Mouse (Mus musculus): ENCODE measurements at regions not wholly inside any gene's neighbourhood (a gene's known extent, or its start where the extent isn't known, plus 50 kb on each side); places are given as distances from the start of the nearest gene placed in this dataset.

DNA sequence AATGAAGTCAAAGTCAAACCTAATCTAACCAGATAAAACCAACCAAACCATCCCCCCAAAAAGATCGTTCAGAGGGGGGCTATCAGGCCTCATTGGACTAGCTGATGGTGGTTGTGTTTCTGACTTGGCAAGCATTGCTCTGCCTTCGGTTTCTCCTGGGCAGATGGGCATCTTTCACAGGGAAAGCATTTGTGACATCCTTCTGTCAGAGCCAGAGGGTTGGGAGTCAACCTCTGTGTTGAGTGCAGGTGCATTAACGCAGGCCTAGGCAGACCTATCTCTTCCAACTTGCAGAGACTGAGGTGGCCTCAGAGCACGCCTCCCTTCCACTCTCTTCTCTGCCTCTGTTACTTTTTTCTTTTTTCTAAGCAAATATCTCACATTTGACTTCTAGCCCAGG lies 178.5 kb upstream of the N4bp1 start:
- no peak for DNase-seq (ENCODE audit: low spot score in 2 of 2)
- intact Hi-C loops (cut with DNase I) = no loop called here

DNA sequence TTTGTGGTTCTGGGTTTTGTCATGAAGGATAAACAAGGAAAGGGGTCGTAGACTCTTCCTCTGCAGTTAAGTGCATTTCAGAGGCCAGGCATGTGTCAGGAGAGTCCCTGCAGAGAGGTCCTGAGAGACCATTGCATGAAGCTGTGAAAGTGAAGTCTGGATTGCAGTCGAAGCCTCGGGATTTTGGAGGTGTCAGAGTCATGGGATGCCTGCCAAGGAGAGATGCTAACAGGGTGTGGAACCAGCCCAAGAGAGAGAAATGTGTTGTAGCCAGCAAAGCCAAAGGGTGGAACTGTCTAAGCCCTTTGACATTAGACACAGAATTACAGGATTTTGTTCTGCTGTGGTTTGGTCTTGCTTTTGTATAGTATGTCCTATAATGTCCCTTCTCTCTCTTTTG lies 164.7 kb upstream of the N4bp1 start:
- no peak for DNase-seq (ENCODE audit: low spot score in 2 of 2)
- intact Hi-C loops (cut with DNase I) = no loop called here

DNA sequence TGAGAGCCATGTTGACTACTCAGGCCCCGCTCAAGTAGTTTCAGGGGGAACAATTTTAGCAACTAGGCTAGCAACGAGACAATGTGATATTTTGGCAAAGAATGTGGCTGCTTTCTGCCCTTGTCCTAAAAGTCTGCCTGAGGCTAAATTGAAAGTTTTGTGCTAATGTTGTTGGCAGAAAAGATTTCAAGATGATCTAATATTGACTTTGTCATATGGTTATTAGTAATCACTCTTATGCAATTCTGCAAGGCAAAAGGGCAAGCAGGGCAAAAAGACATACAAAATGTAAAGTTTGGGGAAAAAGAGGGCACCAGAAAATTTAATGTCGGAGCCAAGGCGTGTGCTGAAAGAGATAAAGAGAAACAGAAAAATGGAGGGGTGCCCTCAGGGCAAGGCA lies 164.1 kb upstream of the N4bp1 start:
- intact Hi-C loops (cut with DNase I) = no loop called here
- DNase-seq (ENCODE audit: low spot score in 2 of 2) = no peak

DNA sequence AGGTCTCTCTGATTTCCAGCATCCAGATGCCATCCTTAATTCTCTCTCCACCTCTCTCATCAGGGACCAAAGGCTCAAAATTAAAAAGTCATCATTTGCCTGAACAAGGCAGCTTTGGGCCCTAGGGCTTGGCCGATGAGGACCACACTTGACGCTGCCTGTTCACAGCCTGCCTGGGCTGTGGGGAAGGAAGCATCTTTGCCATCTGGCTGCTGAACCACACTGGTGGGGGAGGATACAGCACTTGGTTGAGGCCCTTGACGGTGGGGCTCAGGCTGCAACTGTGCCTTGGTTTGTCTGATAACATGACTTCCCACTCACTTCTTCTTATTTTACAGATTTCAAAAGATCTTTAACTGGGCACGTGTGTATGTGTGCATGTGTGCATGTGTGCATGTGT lies 161.5 kb upstream of the N4bp1 start:
- intact Hi-C loops (cut with DNase I) = no loop called here
- DNase-seq (ENCODE audit: low spot score in 2 of 2) = no peak

DNA sequence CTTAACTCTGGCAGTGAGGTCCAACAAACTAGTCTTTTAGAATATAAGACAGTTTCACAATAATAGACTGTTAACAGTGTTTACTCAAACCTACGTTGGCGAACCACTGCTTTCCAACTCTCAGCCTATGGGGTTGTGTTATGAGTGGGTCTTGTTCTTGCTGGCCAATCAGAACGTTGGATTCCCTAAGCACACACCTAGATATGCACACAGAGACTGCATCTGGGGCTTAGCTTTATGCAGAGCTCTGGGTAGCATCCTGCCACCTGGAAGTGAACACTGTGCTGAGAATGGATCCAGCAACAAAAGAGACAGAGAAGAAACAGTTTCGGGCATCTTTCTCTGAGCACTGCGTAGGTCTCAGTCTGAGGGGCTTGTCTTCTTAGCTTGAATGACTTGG lies 158.0 kb upstream of the N4bp1 start:
- DNase-seq (ENCODE audit: low spot score in 2 of 2) = no peak
- intact Hi-C loops (cut with DNase I) = no loop called here

DNA sequence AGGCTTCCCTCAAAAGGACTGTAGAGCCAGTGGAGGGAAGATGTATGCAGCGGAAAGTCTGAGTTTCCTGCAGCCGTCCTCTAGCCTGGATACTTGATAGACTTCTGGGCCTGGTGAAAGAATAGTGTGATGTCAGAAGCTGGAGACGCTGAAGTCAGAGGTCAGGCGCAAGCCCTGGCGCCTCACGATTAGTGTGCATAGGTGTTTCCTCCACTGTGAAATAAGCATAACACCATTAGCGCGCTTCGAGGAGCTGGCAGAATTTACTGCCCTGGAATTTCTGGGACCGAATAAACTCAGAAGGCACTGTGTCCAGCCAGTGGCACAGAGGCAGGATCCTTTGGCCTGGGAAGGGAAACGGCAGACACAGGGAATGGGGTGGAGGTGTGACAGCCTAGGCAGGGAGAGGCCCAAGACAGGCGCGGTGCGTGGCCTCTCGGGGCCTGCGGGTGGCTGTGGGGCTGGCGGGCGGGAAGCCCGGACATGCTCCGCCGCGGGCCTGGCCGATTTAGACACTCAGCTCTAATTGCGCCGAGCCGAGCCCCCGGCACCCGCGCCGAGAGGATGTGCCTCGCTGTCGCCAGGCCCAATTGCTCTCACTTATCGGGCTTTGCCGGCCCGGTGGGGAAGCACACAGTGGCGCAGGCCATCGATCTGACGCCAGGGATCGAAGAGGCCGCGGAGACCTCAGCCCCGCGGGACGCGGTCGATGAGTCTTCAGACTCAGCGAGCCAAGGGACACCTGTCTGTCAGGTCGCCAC lies 152.7 kb upstream of the N4bp1 start:
- intact Hi-C loops (cut with DNase I) = no loop called here
- DNase-seq (ENCODE audit: low spot score in 2 of 2) = no peak

DNA sequence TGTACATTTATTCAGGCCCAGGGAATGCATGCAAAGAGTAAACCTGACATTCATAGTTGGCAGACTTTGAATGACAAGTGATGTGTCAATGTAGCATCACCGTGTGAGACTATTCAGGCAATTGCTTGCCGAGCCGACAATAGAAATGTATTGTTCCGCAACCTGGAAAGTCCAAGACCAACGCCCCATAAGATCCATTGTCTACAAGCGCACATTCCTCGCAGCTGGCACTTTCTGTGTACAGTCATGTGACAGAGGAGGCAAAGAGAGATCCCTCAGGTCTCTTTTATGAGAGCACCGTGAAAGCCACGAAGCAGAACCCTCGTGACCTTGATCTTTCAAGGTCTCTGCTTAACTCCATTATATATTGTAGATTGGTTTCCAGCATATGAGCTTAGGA lies 150.9 kb upstream of the N4bp1 start:
- DNase-seq (ENCODE audit: low spot score in 2 of 2) = no peak
- intact Hi-C loops (cut with DNase I) = no loop called here

DNA sequence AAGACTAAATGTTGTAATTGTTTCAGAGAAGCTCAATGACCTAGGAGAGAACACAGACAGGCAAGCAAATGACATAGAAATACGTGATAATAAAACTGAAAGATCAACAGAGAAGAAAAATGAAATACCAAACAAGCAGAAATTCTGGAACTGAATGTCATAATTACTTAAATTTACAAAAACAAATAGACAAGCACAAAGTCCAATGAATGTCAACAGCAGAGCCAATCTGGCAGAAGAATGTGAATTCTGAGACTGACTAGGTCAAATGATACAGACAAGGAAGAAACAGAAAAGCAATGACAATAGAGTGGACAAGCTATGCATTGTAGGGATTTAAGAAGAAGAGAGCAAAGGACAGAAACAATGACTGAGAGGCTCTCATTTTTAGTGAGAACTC lies 143.1 kb upstream of the N4bp1 start:
- intact Hi-C loops (cut with DNase I) = no loop called here
- DNase-seq (ENCODE audit: low spot score in 2 of 2) = no peak

DNA sequence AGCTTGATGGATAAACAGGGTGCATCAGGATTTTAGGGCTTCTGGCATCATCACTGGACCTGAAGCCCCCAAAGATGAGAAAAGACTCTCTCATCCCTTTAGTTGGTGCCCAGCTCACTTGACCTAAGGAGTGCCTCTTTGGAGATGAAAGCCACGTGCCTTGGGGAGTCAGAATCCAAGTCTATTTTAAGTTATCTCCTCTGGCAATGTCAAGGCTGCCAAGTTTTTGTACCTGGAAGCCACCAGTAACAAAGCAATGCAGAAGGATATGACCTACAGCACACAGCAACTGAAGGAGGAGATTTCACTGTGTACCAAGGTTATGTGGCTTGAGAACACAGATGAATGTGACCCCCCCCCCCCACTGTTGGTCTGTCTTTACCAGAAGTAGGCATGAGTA lies 140.9 kb upstream of the N4bp1 start:
- no peak for DNase-seq (ENCODE audit: low spot score in 2 of 2)
- intact Hi-C loops (cut with DNase I) = no loop called here

DNA sequence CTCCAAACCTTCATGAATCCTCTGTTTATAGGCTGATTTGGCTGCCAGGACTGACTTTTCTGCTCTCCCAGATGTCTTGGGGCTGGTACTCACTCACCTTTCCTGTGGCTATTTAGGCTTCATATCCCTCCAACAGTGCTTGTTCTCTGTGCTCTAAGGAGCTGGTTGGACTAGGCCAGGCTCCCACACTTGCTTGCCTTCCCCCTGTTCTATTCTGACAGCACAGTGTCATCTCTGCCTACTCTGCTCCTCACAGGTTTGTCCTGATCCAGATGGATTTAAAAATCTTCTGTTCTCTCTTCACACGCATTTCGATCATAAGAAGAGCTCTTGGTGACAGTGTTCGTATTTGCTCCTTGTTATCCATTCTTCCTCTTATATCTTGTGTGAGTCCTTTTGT lies 134.7 kb upstream of the N4bp1 start:
- intact Hi-C loops (cut with DNase I) = no loop called here
- DNase-seq (ENCODE audit: low spot score in 2 of 2) = no peak

DNA sequence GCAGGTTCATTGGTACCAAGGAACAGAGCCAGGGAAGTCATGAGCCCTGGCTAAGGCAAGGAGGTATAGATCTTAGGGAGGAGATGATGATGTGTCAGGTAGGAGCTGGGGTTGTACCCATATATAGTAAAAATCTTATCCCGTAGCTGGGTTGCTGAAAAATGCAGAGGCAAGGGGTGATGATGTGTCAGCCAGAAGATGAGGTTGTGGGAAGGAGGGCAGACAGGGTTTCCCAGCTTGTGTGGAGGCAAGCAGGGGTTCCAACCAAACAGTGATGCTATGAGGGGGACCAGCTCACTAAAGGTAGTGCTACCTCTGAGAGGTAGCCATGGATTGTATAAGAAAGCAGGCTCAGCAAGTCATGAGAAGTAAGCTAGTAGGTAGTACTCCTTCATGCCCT lies 90.5 kb upstream of the N4bp1 start:
- intact Hi-C loops (cut with DNase I) = no loop called here
- DNase-seq (ENCODE audit: low spot score in 2 of 2) = no peak

DNA sequence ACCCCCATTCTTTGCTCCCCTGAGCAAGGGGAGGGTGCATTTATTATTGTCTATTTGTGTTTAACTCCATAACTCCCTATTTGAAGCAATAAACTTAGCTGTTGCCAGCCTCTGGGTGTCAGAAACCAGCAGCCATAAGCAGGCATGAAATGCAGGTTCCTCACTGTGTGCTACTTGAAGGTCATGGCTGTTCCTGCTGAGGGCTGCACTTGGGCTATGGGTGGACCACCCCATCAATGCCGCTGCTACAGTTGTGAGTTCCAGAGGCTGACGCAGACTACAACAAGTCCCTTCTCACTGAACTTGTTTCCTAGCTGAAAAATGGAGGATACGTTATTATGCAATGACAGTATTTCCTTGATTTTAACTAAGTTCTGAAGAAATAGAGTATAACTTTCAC lies 86.7 kb upstream of the N4bp1 start:
- DNase-seq (ENCODE audit: low spot score in 2 of 2) = no peak
- intact Hi-C loops (cut with DNase I) = no loop called here

DNA sequence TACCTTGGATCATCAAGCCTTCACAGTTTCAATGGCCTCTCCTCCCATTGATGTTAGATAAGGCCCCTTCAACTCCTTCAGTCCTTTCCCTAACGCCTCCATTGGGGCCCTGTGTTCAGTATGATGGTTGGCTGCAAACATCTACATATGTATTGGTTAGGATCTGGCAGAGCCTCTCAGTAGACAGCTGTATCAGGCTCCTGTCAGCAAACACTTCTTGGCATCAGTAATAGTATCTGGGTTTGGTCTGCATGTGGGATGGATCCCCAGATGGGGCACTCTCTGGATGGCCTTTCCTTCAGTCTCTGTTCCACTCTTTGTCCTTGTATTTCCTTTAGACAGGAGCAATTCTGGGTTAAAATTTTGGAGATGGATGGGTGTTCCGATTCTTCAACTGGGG lies 84.0 kb upstream of the N4bp1 start:
- DNase-seq (ENCODE audit: low spot score in 2 of 2) = no peak
- intact Hi-C loops (cut with DNase I) = no loop called here

DNA sequence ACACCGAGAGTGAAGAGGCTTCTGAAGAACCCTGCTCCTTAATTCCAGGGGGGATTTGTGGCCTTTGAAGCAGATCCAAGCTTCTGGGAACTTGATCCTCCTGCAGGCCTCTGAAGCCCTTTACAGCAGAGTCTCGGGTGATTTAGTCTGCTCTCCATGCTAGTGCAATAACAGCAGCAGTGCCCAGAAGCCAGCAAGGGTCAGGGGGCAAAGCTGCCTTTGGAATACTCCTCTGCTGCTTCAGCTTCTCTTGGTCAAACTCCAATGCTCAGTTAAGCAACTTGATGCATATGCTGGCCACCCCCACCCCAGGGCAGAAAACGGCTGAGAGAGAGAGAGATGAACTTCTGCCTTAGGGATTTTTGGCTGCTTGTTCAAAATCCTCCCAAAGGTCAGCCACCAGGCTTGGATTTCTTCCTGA lies 82.8 kb upstream of the N4bp1 start:
- intact Hi-C loops (cut with DNase I) = no loop called here
- no peak for DNase-seq (ENCODE audit: low spot score in 2 of 2)

DNA sequence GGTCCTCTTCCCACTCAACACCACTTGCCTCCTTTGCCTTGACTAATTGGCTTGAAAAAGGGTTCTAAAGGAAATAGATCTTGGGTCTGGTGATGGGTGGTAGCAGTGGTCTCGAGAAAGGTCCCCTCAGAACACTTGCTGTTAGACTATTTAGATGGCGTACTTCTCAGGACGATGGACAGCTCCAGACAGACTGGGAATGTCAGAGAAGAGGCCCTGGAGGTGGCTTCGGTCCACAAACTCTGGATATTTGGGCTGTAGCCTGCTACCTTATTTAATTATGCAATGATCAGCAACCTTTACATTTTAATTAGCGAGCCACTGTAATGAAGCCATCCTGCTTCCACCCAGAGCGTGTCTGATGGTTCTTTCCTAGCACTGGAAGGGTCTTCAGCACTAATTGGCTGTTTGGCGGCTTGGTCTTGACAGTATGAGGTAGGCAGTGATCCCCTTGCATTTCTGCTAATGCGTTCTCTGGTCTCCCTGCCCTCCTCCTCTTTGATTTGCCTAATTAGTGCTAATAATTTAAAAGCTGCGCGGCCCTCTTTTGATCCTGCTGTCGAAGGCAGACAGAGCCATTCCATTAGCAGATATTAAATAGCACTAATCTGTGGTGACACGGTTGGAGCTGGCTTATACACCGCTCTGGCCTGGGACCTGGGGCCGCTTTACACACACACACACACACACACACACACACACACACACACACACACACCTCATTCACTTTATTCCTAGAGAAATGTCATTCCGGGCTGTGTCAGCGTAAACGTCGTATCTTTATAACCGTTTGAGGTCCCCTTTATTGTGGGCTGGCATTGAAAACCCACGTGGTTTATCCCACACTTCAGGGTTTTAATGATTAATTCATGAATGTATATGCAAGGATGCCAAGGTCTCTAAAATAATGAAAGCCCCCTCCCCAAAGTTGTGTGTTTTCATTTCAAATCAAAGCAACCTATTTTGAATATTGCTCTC lies 76.4 kb upstream of the N4bp1 start:
- no peak for DNase-seq (ENCODE audit: low spot score in 2 of 2)
- intact Hi-C loops (cut with DNase I) = no loop called here

All from left cerebral cortex, postnatal 14 days (tissue).